Mouse (Mus musculus): ENCODE results near the gene Limk1. TPM values are rescaled to one million over a fixed set of nuclear protein-coding genes. Genes with fewer than 3 reads are reported as not detected.
"Not testable (repeated sequence)": the region's sequence is repeated elsewhere in the genome, so short reads cannot be mapped to it uniquely, and the experiment has no call there.

Limk1 gene
- total RNA-seq, 4 experiments from 2014 or later: 43.7 to 45.3 (median 44.5) TPM

- no peak for DNase-seq (ENCODE audit: low spot score in 2 of 2)
Measured at GRCm38 (mm10) chr5:134678031-134678430, 10.4 kb downstream of the Limk1 start.

- no peak for DNase-seq (ENCODE audit: low spot score in 2 of 2)
Measured at GRCm38 (mm10) chr5:134677491-134677890, 10.9 kb downstream of the Limk1 start.

GRCm38 (mm10) chr5:134675956-134676759 is 12.2 kb downstream of the Limk1 start:
- DNase-seq (ENCODE audit: low spot score in 2 of 2): peak; percentile 50

GRCm38 (mm10) chr5:134674977-134675376 is 13.4 kb downstream of the Limk1 start:
- no peak for DNase-seq (ENCODE audit: low spot score in 2 of 2)

GRCm38 (mm10) chr5:134672611-134673010 is 15.8 kb downstream of the Limk1 start:
- DNase-seq (ENCODE audit: low spot score in 2 of 2): no peak

GRCm38 (mm10) chr5:134672198-134672516 is 16.2 kb downstream of the Limk1 start:
- no peak for DNase-seq (ENCODE audit: low spot score in 2 of 2)

GRCm38 (mm10) chr5:134671335-134672197 is 16.8 kb downstream of the Limk1 start:
- no peak for DNase-seq (ENCODE audit: low spot score in 2 of 2)

- DNase-seq (ENCODE audit: low spot score in 2 of 2): no peak
Measured at GRCm38 (mm10) chr5:134669001-134669708, 19.2 kb downstream of the Limk1 start.

GRCm38 (mm10) chr5:134668495-134668894 is 19.9 kb downstream of the Limk1 start:
- no peak for DNase-seq (ENCODE audit: low spot score in 2 of 2)

- DNase-seq (ENCODE audit: low spot score in 2 of 2): no peak
Measured at GRCm38 (mm10) chr5:134656708-134657107, 31.7 kb downstream of the Limk1 start.

GRCm38 (mm10) chr5:134652015-134652414 is 36.4 kb downstream of the Limk1 start:
- DNase-seq (ENCODE audit: low spot score in 2 of 2): peak in 1 of 2 experiments; percentile 28

- DNase-seq (ENCODE audit: low spot score in 2 of 2): peak in 1 of 2 experiments; percentile 19
Measured at GRCm38 (mm10) chr5:134650926-134651325, 37.5 kb downstream of the Limk1 start.

GRCm38 (mm10) chr5:134648976-134649375 is 39.4 kb downstream of the Limk1 start:
- not testable (repeated sequence) for DNase-seq (ENCODE audit: low spot score in 2 of 2)

GRCm38 (mm10) chr5:134647394-134647793 is 41.0 kb downstream of the Limk1 start:
- no peak for DNase-seq (ENCODE audit: low spot score in 2 of 2)

GRCm38 (mm10) chr5:134646461-134646860 is 41.9 kb downstream of the Limk1 start:
- no peak for DNase-seq (ENCODE audit: low spot score in 2 of 2)

GRCm38 (mm10) chr5:134644643-134645118 is 43.7 kb downstream of the Limk1 start:
- DNase-seq (ENCODE audit: low spot score in 2 of 2): no peak

- DNase-seq (ENCODE audit: low spot score in 2 of 2): no peak
Measured at GRCm38 (mm10) chr5:134644121-134644520, 44.3 kb downstream of the Limk1 start.

GRCm38 (mm10) chr5:134640371-134640770 is 48.0 kb downstream of the Limk1 start:
- no peak for DNase-seq (ENCODE audit: low spot score in 2 of 2)

GRCm38 (mm10) chr5:134639269-134639682 is 49.1 kb downstream of the Limk1 start, which contains the start of gene Eif4h:
TSS of gene Eif4h (minus strand) at chr5:134639490.
- peak; percentile 91 to 95 for DNase-seq (ENCODE audit: low spot score in 2 of 2)

- DNase-seq (ENCODE audit: low spot score in 2 of 2): no peak
Measured at GRCm38 (mm10) chr5:134638461-134639268, 49.7 kb downstream of the Limk1 start.

All from layer of hippocampus, adult 8-10 months (tissue).